In genomic region chr17:68839888-68840571, GRCm38 (mm10) we compare ENCODE assay signal across 9 mouse cellular contexts. TPM values are rescaled to one million over a fixed set of nuclear protein-coding genes. Genes with fewer than 3 reads are reported as not detected.
A peak's percentile ranks its signal among the peaks of the same experiment; 100 is the strongest.
DNase-seq lines count a peak whose midpoint lies in the region; ATAC-seq and TF ChIP-seq lines count a peak whose summit lies in the region.
"Had no signal": no experiment of that assay in that cellular context is flagged by ENCODE, and none has a peak within 500 bp of the region (broad histone marks: within the 10 kb centered on the region; RNA-seq: fewer than 3 reads in every experiment).

No protein-coding gene starts in this region.

- TF ChIP-seq POLR2A in limb, embryonic 14.5 days (IDR thresholded peaks at IDR 0.05; ENCODE audit: borderline replicate concordance, extremely low read depth, insufficient read depth, insufficient read length) = no peak

- H3K9ac ChIP-seq in intestine, embryonic 14.5 days (ENCODE audit: low read length) = no peak overlapping the region
- no peak overlapping the region for H3K9ac ChIP-seq in intestine, embryonic 16.5 days (ENCODE audit: low read depth, low read length)
- H3K9ac ChIP-seq in forebrain, embryonic 12.5 days = no peak overlapping the region
- no peak overlapping the region for H3K9ac ChIP-seq in limb, embryonic 14.5 days (ENCODE audit: low read depth, low read length, severe bottlenecking)

- H3K27me3 ChIP-seq in intestine, embryonic 14.5 days (replicated peaks; ENCODE audit: control insufficient read depth, insufficient read depth, low read length) = peaks cover 47% of the 10 kb centered on the region
- peaks cover 35% of the 10 kb centered on the region for H3K27me3 ChIP-seq in intestine, embryonic 16.5 days (replicated peaks; ENCODE audit: control insufficient read depth, insufficient read depth, low read length)
- peaks cover 42% of the 10 kb centered on the region for H3K27me3 ChIP-seq in forebrain, embryonic 12.5 days
- H3K27me3 ChIP-seq in limb, embryonic 14.5 days (ENCODE audit: control insufficient read depth, insufficient read depth, low read length) = peaks cover 37% of the 10 kb centered on the region

- ATAC-seq in intestine, embryonic 14.5 days (replicated peaks; ENCODE audit: low FRiP score, low TSS enrichment, low read depth) = no peak
- no peak for ATAC-seq in intestine, embryonic 16.5 days
- ATAC-seq in forebrain, embryonic 12.5 days (ENCODE audit: low FRiP score) = no peak
- no peak for ATAC-seq in limb, embryonic 14.5 days (ENCODE audit: low FRiP score, low read depth)

- peak overlapping the region; percentile 99; the same call in 1 of the 2 replicates for H3K4me2 ChIP-seq in intestine, embryonic 14.5 days (ENCODE audit: low read length)
- no peak overlapping the region; the same call in 1 of the 2 replicates for H3K4me2 ChIP-seq in intestine, embryonic 16.5 days (ENCODE audit: low read depth, low read length)
- H3K4me2 ChIP-seq in forebrain, embryonic 12.5 days = peak overlapping the region; percentile 86; the same call in 1 of the 2 replicates
- peak overlapping the region; percentile 99 for H3K4me2 ChIP-seq in limb, embryonic 14.5 days (replicated peaks; ENCODE audit: low read depth, low read length, severe bottlenecking)

- peaks cover 19% of the 10 kb centered on the region for H3K4me1 ChIP-seq in intestine, embryonic 14.5 days (replicated peaks; ENCODE audit: control insufficient read depth, insufficient read depth, low read length)
- peaks cover 25% of the 10 kb centered on the region for H3K4me1 ChIP-seq in intestine, embryonic 16.5 days (ENCODE audit: control insufficient read depth, insufficient read depth, low read length)
- peaks cover 36% of the 10 kb centered on the region for H3K4me1 ChIP-seq in forebrain, embryonic 12.5 days
- H3K4me1 ChIP-seq in limb, embryonic 14.5 days (ENCODE audit: control insufficient read depth, insufficient read depth, low read length) = peaks cover 33% of the 10 kb centered on the region

- no peaks in the 10 kb centered on the region for H3K36me3 ChIP-seq in intestine, embryonic 14.5 days (ENCODE audit: control insufficient read depth, insufficient read depth, low read length)
- no peaks in the 10 kb centered on the region for H3K36me3 ChIP-seq in intestine, embryonic 16.5 days (ENCODE audit: control insufficient read depth, insufficient read depth, low read length)
- H3K36me3 ChIP-seq in forebrain, embryonic 12.5 days (replicated peaks) = no peaks in the 10 kb centered on the region
- H3K36me3 ChIP-seq in limb, embryonic 14.5 days (ENCODE audit: control insufficient read depth, insufficient read depth, low read length) = no peaks in the 10 kb centered on the region

- H3K9me3 ChIP-seq in intestine, embryonic 14.5 days (ENCODE audit: control insufficient read depth, low read length) = no peaks in the 10 kb centered on the region
- H3K9me3 ChIP-seq in intestine, embryonic 16.5 days (ENCODE audit: control insufficient read depth, low read length) = no peaks in the 10 kb centered on the region
- H3K9me3 ChIP-seq in forebrain, embryonic 12.5 days = no peaks in the 10 kb centered on the region
- H3K9me3 ChIP-seq in limb, embryonic 14.5 days (ENCODE audit: control insufficient read depth, low read length) = no peaks in the 10 kb centered on the region

- no peak overlapping the region for H3K27ac ChIP-seq in intestine, embryonic 14.5 days (ENCODE audit: low read depth)
- H3K27ac ChIP-seq in intestine, embryonic 16.5 days (ENCODE audit: low read length) = no peak overlapping the region
- H3K27ac ChIP-seq in forebrain, embryonic 12.5 days = no peak overlapping the region
- H3K27ac ChIP-seq in limb, embryonic 14.5 days (replicated peaks; ENCODE audit: low read depth, low read length) = no peak overlapping the region

- 22% methylated on average over 17 of the region's 17 CpGs for whole genome bisulfite sequencing in intestine, embryonic 14.5 days
- WGBS in intestine, embryonic 16.5 days = 23% methylated on average over 17 of the region's 17 CpGs
- 23% methylated on average over 17 of the region's 17 CpGs for WGBS in forebrain, embryonic 12.5 days
- WGBS in limb, embryonic 14.5 days = 15% methylated on average over 17 of the region's 17 CpGs

- H3K4me3 ChIP-seq in intestine, embryonic 14.5 days (ENCODE audit: low read depth, low read length) = no peak overlapping the region
- no peak overlapping the region for H3K4me3 ChIP-seq in intestine, embryonic 16.5 days (ENCODE audit: low read length)
- no peak overlapping the region for H3K4me3 ChIP-seq in forebrain, embryonic 12.5 days (replicated peaks)
- H3K4me3 ChIP-seq in limb, embryonic 14.5 days (replicated peaks; ENCODE audit: low read length) = peak overlapping the region; percentile 57

- DNase-seq in intestine, embryonic 14.5 days (ENCODE audit: low spot score) = peak; percentile 55
- peak; percentile 8 for DNase-seq in R1 (ENCODE audit: low read depth, low spot score)
- peak; percentile 22 for DNase-seq in limb, embryonic 14.5 days (ENCODE audit: low spot score)
- no peak for DNase-seq in thymus, postnatal 14 days
- no peak for DNase-seq in ovary, adult 18-20 months (ENCODE audit: low spot score)
- DNase-seq in ovary, postnatal 14 days (ENCODE audit: low spot score) = no peak

RNA-seq across cellular contexts. Expression of gene Tmem200c, which starts 13.6 kb away (rescaled TPM):
- polyA plus RNA-seq in intestine, embryonic 14.5 days (2014; fragmentation: Nextera tagmentation; extraction: Ambion mirVana) = 0.53 and 0.56 TPM in 2 replicates
- 0.10 and 0.16 TPM in 2 replicates for polyA plus RNA-seq in intestine, embryonic 16.5 days (2015; fragmentation: Nextera tagmentation; extraction: Ambion mirVana)
- polyA plus RNA-seq in forebrain, embryonic 12.5 days (2016; fragmentation: Nextera tagmentation; extraction: Ambion mirVana) = 3.3 and 3.6 TPM in 2 replicates
- 1.7 and 2.4 TPM in 2 replicates for polyA plus RNA-seq in limb, embryonic 14.5 days (2012; rRNA removed)
- polyA plus RNA-seq in limb, embryonic 14.5 days (2014; fragmentation: Nextera tagmentation; extraction: Ambion mirVana) = 1.3 and 1.5 TPM in 2 replicates
- polyA plus RNA-seq: lung, postnatal 0 days had no signal

Comparison
In these comparisons a context has a peak if more than half of its experiments do, and no peak if none do; other contexts are left out.
1. DNase-seq: peak in intestine, embryonic 14.5 days (single experiment), R1 (single experiment) and limb, embryonic 14.5 days (single experiment); none in thymus, postnatal 14 days (single experiment), ovary, adult 18-20 months (single experiment) and ovary, postnatal 14 days (single experiment).